Mouse (Mus musculus) C2C12 (cell line): ENCODE results near the gene Nog.

Source experiments
- CEBPB ChIP-seq: IDR thresholded peaks from one replicate; pipeline ENCODE4 v1.6.1; 2011; ENCODE audit warnings: low read depth, mild to moderate bottlenecking, control low read depth, moderate library complexity
- CTCF ChIP-seq: IDR thresholded peaks from one replicate; pipeline ENCODE4 v1.5.1; 2011; ENCODE audit not compliant: control insufficient read depth, insufficient read depth, insufficient read length
- MYOD1 ChIP-seq: IDR thresholded peaks from one replicate; pipeline ENCODE4 v1.6.1; 2011; ENCODE audit warnings: low read depth; ENCODE audit not compliant: control insufficient read depth, insufficient read length

- TF ChIP-seq CTCF (no peak), CEBPB (no peak), MYOD1 (no peak)
Measured at GRCm38 (mm10) chr11:89310217-89310616, 8.1 kb upstream of the Nog start.
